9 mouse cellular contexts compared by ENCODE assay signal in the genomic region with DNA sequence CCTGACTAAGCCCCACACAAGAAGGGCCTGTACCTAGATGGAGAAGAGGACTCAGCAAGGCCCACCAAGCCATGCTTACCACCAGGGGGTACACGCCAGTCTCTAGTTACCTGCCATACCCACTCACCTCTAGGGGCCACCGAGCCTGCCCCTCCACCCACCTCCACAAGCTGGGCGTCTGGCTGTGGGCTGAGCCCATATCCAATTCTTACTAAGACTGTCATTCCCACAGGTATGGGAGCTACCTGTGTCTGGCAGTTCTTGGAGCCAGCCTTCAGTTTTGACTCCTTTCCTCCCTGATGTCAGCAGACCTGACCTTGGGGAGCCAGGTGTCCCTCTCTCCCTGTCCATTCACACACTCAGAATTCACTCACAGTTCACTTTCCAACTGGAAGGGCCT. TPM values are rescaled to one million over a fixed set of nuclear protein-coding genes. Genes with fewer than 3 reads are reported as not detected.
DNase-seq lines count a peak whose midpoint lies in the region; ATAC-seq and TF ChIP-seq lines count a peak whose summit lies in the region.
"Had no signal": no experiment of that assay in that cellular context is flagged by ENCODE, and none has a peak within 500 bp of the region (broad histone marks: within the 10 kb centered on the region; RNA-seq: fewer than 3 reads in every experiment).

No protein-coding gene starts in this region.

- H3K36me3 ChIP-seq in E14TG2a.4 (ENCODE audit: insufficient read depth, low read length), result peaks cover 27% of the 10 kb centered on the region
- H3K36me3 ChIP-seq in hindbrain, embryonic 12.5 days, result peaks cover 1% of the 10 kb centered on the region; the same call in 1 of the 2 replicates
- H3K36me3 ChIP-seq in midbrain, embryonic 10.5 days, result peaks cover 13% of the 10 kb centered on the region

- peak overlapping the region; percentile 59 for H3K4me2 ChIP-seq in hindbrain, embryonic 12.5 days (replicated peaks)

- no peak overlapping the region for H3K27ac ChIP-seq in cerebellum, adult 2 months (ENCODE audit: insufficient read depth, low read length)
- H3K27ac ChIP-seq in hindbrain, embryonic 12.5 days, result no peak overlapping the region
- no peak overlapping the region for H3K27ac ChIP-seq in midbrain, embryonic 10.5 days (replicated peaks)
- no peak overlapping the region for H3K27ac ChIP-seq in layer of hippocampus, adult 2 months

- H3K9ac ChIP-seq in hindbrain, embryonic 12.5 days, result 0 out of 2 replicates have a peak overlapping the region, but pooled peaks have one; percentile 13

- H3K4me3 ChIP-seq in cerebellum, adult 2 months (replicated peaks; ENCODE audit: insufficient read depth, low read depth, low read length), result no peak overlapping the region
- H3K4me3 ChIP-seq in E14TG2a.4 (replicated peaks; ENCODE audit: low read length), result peak overlapping the region; percentile 84; the same call in 1 of the 2 replicates
- H3K4me3 ChIP-seq in hindbrain, embryonic 12.5 days, result peak overlapping the region; percentile 53
- peak overlapping the region; percentile 73 for H3K4me3 ChIP-seq in midbrain, embryonic 10.5 days
- H3K4me3 ChIP-seq in layer of hippocampus, adult 2 months, result no peak overlapping the region; the same call in 1 of the 2 replicates

- no peaks in the 10 kb centered on the region for H3K4me1 ChIP-seq in cerebellum, adult 2 months (ENCODE audit: control insufficient read depth, insufficient read depth, low read length)
- H3K4me1 ChIP-seq in E14TG2a.4 (replicated peaks; ENCODE audit: low read depth, low read length), result peaks cover 85% of the 10 kb centered on the region
- peaks cover 33% of the 10 kb centered on the region for H3K4me1 ChIP-seq in hindbrain, embryonic 12.5 days
- peaks cover 43% of the 10 kb centered on the region for H3K4me1 ChIP-seq in midbrain, embryonic 10.5 days

- no peak for ATAC-seq in hindbrain, embryonic 12.5 days (ENCODE audit: low FRiP score)

- TF ChIP-seq POLR2A in cerebellum, adult 2 months (IDR thresholded peaks at IDR 0.05; ENCODE audit: borderline replicate concordance, insufficient read depth, low read length), result no peak

- 95% methylated on average over 3 of the region's 3 CpGs for WGBS in cerebellum, adult 2 months
- 88% methylated on average over 3 of the region's 3 CpGs for WGBS in hindbrain, embryonic 12.5 days
- WGBS in midbrain, embryonic 10.5 days, result 89% methylated on average over 3 of the region's 3 CpGs

- peak; percentile 24 for DNase-seq in cerebellum, adult 9-10 months
- no peak for DNase-seq in cerebellum, adult 2 months
- DNase-seq in midbrain, embryonic 10.5 days (ENCODE audit: low spot score), result no peak
- DNase-seq in thymus, postnatal 0 days (ENCODE audit: low spot score), result no peak
- no peak for DNase-seq in layer of hippocampus, adult 2 months (ENCODE audit: low spot score in 2 of 2)
- DNase-seq in yolk sac, embryonic 10.5 days (ENCODE audit: low spot score), result no peak

- H3K27me3 ChIP-seq in cerebellum, adult 2 months (ENCODE audit: control insufficient read depth, insufficient read depth, low read length), result no peaks in the 10 kb centered on the region
- peaks cover 7% of the 10 kb centered on the region; the same call in 1 of the 2 replicates for H3K27me3 ChIP-seq in E14TG2a.4 (ENCODE audit: insufficient read depth, low read length)
- H3K27me3 ChIP-seq in hindbrain, embryonic 12.5 days, result no peaks in the 10 kb centered on the region
- H3K27me3 ChIP-seq in midbrain, embryonic 10.5 days (ENCODE audit: low read depth, poor library complexity, severe bottlenecking), result peaks cover 13% of the 10 kb centered on the region

- no peaks in the 10 kb centered on the region for H3K9me3 ChIP-seq in E14TG2a.4 (ENCODE audit: low read length)
- no peaks in the 10 kb centered on the region for H3K9me3 ChIP-seq in hindbrain, embryonic 12.5 days (replicated peaks)
- no peaks in the 10 kb centered on the region for H3K9me3 ChIP-seq in midbrain, embryonic 10.5 days (replicated peaks)

- no peak for TF ChIP-seq CTCF in cerebellum, adult 2 months (IDR thresholded peaks at IDR 0.05; ENCODE audit: borderline replicate concordance, insufficient read depth, low read depth, low read length)
- TF ChIP-seq CTCF in E14TG2a.4 (conservative IDR thresholded peaks at IDR 0.05; ENCODE audit: low read length), result no peak
- TF ChIP-seq CTCF in layer of hippocampus, adult 2 months (conservative IDR thresholded peaks at IDR 0.05), result no peak

RNA-seq across cellular contexts. Expression of a gene that starts 2.7 kb away (rescaled TPM):
- 6.1 and 6.9 TPM in 2 replicates for polyA plus RNA-seq in cerebellum, adult 2 months (2012; rRNA removed)
- polyA plus RNA-seq in hindbrain, embryonic 12.5 days (2016; fragmentation: Nextera tagmentation; extraction: Ambion mirVana), result 42.2 TPM in 2 replicates
- 40.2 and 45.4 TPM in 2 replicates for polyA plus RNA-seq in midbrain, embryonic 10.5 days (2016; fragmentation: Nextera tagmentation; extraction: Ambion mirVana)
- 13.4 and 13.7 TPM in 2 replicates for polyA plus RNA-seq in thymus, postnatal 0 days (2015; fragmentation: Nextera tagmentation; extraction: Ambion mirVana)
- 10 to 100 TPM in 1 of 2 experiments, 1 to 10 TPM in 1; 7.4 to 10.3 TPM for total RNA-seq in layer of hippocampus, adult 2 months (2021)

RNA-seq across cellular contexts. Expression of a gene that starts 23.2 kb away (rescaled TPM):
- 889 and 965 TPM in 2 replicates for polyA plus RNA-seq in cerebellum, adult 2 months (2012; rRNA removed)
- 78.0 and 83.6 TPM in 2 replicates for polyA plus RNA-seq in hindbrain, embryonic 12.5 days (2016; fragmentation: Nextera tagmentation; extraction: Ambion mirVana)
- 43.8 and 49.2 TPM in 2 replicates for polyA plus RNA-seq in midbrain, embryonic 10.5 days (2016; fragmentation: Nextera tagmentation; extraction: Ambion mirVana)
- 16.3 and 17.6 TPM in 2 replicates for polyA plus RNA-seq in thymus, postnatal 0 days (2015; fragmentation: Nextera tagmentation; extraction: Ambion mirVana)
- 100 to 1,000 TPM; 199 to 202 TPM for total RNA-seq in layer of hippocampus, adult 2 months (2021)

RNA-seq across cellular contexts. Expression of a gene that starts 33.1 kb away (rescaled TPM):
- polyA plus RNA-seq in cerebellum, adult 2 months (2012; rRNA removed), result 103 and 106 TPM in 2 replicates
- 0.73 and 1.2 TPM in 2 replicates for polyA plus RNA-seq in hindbrain, embryonic 12.5 days (2016; fragmentation: Nextera tagmentation; extraction: Ambion mirVana)
- polyA plus RNA-seq in midbrain, embryonic 10.5 days (2016; fragmentation: Nextera tagmentation; extraction: Ambion mirVana), result 0.16 and 0.24 TPM in 2 replicates
- polyA plus RNA-seq in thymus, postnatal 0 days (2015; fragmentation: Nextera tagmentation; extraction: Ambion mirVana), result 0.12 and 0.32 TPM in 2 replicates
- 10 to 100 TPM; 87.1 to 97.1 TPM for total RNA-seq in layer of hippocampus, adult 2 months (2021)

RNA-seq across cellular contexts. Expression of a gene that starts 49.6 kb away (rescaled TPM):
- polyA plus RNA-seq in cerebellum, adult 2 months (2012; rRNA removed), result 3.8 and 4.0 TPM in 2 replicates
- polyA plus RNA-seq in hindbrain, embryonic 12.5 days (2016; fragmentation: Nextera tagmentation; extraction: Ambion mirVana), result 0.81 and 1.2 TPM in 2 replicates
- polyA plus RNA-seq in midbrain, embryonic 10.5 days (2016; fragmentation: Nextera tagmentation; extraction: Ambion mirVana), result 0.75 and 0.89 TPM in 2 replicates
- polyA plus RNA-seq in thymus, postnatal 0 days (2015; fragmentation: Nextera tagmentation; extraction: Ambion mirVana), result 0.90 TPM in 2 replicates
- 1 to 10 TPM; 2.1 to 2.3 TPM for total RNA-seq in layer of hippocampus, adult 2 months (2021)
- total RNA-seq: heart, postnatal 36 days had no signal

Comparison
In these comparisons a context has a peak if more than half of its experiments do, and no peak if none do; other contexts are left out.
1. H3K4me3 ChIP-seq: peak in E14TG2a.4 (single experiment), hindbrain, embryonic 12.5 days (single experiment) and midbrain, embryonic 10.5 days (single experiment); none in cerebellum, adult 2 months (single experiment) and layer of hippocampus, adult 2 months (single experiment).
2. RNA of a gene that starts 23.2 kb away (polyA plus RNA-seq): 889 to 965 TPM in cerebellum, adult 2 months; 78.0 to 83.6 TPM in hindbrain, embryonic 12.5 days, 43.8 to 49.2 TPM in midbrain, embryonic 10.5 days and 16.3 to 17.6 TPM in thymus, postnatal 0 days; every median in the first group is over 10 times any median in the second.
3. RNA of a gene that starts 33.1 kb away (polyA plus RNA-seq): 103 to 106 TPM in cerebellum, adult 2 months; 0.73 to 1.2 TPM in hindbrain, embryonic 12.5 days, 0.16 to 0.24 TPM in midbrain, embryonic 10.5 days and 0.12 to 0.32 TPM in thymus, postnatal 0 days; every median in the first group is over 10 times any median in the second.